Mouse (Mus musculus): ENCODE data around the gene Nr1i2. TPM values are rescaled to one million over a fixed set of nuclear protein-coding genes. Genes with fewer than 3 reads are reported as not detected.
"Not testable (repeated sequence)": the region's sequence is repeated elsewhere in the genome, so short reads cannot be mapped to it uniquely, and the experiment has no call there.

Gene Nr1i2
- polyA plus RNA-seq (2016; fragmentation: Nextera tagmentation; extraction: Ambion mirVana): not detected in 2 replicates

DNA sequence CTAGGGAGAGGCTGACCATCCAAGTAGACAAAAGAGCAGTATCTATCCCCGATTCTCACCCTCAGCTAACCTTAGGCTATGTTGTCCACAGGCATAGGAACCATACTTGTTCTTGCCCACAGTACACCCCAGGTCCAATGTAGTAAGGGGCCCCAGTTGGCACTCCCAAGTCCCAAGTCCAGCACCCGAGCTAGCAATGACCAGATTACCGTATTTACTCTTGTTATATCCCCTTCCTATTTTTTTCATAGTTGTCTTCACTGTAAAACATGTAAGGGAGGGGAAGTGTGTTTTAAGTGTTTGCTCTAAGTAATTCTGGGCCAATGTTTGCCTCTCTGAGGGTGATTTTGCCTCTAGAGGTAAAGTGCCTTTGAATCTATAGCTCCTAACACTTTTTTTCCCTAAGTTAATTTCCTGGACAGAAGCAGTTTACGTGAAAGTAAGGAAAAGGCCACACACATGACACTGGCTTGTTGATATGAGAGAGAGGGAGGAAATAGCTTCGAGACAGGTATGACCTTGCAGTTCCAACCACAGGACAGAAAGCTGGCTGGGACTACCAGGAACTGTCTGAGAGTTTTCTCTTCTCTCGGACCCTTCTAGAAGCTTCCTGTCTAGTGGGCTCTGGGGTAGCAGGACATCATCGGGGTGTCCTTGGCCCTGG lies at the start of gene Nr1i2:
Gene Nr1i2, minus strand, starts transcription at position 140 of the 664 bp plus-strand sequence.
- no peaks in the 10 kb centered on the region for H3K27me3 ChIP-seq (replicated peaks; ENCODE audit: low read depth, poor library complexity, severe bottlenecking)

DNA sequence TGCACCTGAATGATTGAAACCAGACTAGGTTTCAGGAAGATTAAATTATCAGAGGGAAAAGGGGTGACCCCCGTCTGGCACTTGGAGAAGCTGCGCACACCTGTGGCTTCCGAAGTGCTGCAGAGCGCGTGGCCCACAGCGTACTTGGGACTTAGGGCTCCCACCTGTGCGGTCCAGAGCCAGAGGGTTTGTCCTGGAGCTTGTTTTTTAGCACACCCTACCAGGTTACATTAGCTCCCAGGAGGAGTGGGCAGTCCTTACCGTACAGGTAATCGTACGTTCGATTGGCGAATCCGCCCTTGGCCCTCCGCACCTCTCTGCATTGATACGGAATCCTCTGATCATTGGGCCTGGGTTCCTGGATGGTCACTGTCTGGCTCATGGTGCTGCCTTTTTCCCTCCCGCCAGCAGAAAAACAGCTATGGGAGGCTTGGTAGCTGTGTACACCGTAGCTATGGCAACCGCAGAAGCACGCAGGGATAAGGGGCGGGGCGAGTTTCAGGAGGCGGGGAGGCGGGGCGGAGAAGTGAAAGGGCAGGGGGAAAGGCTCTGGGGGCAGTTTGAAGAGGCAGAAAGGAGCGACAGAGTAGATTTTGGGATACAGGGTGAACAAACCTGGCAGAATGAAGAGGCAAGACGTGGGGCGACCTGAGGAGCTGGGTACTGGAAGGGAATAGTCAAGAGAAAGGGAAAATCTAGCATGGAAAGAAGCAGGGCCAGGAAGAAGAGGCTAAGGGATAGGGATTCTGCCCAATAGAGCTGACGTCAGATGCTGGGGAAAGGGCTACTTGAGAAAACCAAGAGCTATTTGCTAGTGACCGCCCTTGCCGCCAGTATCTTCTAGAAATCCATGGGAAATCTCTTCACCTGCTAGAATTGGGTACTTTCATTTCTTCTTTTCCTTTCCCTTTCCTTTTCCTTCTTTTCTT lies 47.0 kb upstream of the Nr1i2 start, which contains the start of gene Maats1:
Gene Maats1, minus strand, starts transcription at position 748 of the 929 bp plus-strand sequence.
- peak; percentile 92 for DNase-seq (ENCODE audit: low spot score)
- Histone ChIP-seq H3K9me3 (no peaks in the 10 kb centered on the region), H3K4me3 (peak within 1 kb of the TSS; percentile 56), H3K27ac (replicated peaks) (peak within 1 kb of the TSS; percentile 70), H3K36me3 (replicated peaks) (no peaks in the 10 kb centered on the region), H3K4me1 (peaks cover 13% of the 10 kb centered on the region), H3K27me3 (replicated peaks; ENCODE audit: low read depth, poor library complexity, severe bottlenecking) (no peaks in the 10 kb centered on the region)
- 8% methylated on average over 30 of the region's 30 CpGs for WGBS

More for the DNA sequence above, at the start of gene Nr1i2:
- Histone ChIP-seq H3K27ac (replicated peaks) (no peak within 1 kb of the TSS), H3K36me3 (replicated peaks) (no peaks in the 10 kb centered on the region), H3K9me3 (no peaks in the 10 kb centered on the region), H3K4me1 (0 out of 2 replicates have a peak, but pooled peaks cover 4% of the 10 kb centered on the region), H3K4me3 (no peak within 1 kb of the TSS)
- no peak for DNase-seq (ENCODE audit: low spot score)
- WGBS: 72% methylated on average over 7 of the region's 7 CpGs

DNA sequence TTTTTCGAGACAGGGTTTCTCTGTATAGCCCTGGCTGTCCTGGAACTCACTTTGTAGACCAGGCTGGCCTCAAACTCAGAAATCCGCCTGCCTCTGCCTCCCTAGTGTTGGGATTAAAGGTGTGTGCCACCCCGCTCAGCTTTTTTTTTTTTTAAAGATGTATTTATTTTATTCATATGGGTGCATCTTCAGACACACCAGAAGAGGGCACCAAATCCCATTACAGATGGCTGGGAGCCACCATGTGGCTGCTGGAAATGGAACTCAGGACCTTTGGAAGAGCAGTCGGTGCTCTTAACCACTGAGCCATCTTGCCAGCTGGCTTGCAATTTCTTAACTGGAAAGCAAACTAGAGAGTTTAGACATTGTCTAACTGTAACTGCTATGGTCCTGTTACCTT lies 43.5 kb upstream of the Nr1i2 start:
- 88% methylated on average over 4 of the region's 4 CpGs for WGBS
- not testable (repeated sequence) for DNase-seq (ENCODE audit: low spot score); H3K9me3 ChIP-seq

DNA sequence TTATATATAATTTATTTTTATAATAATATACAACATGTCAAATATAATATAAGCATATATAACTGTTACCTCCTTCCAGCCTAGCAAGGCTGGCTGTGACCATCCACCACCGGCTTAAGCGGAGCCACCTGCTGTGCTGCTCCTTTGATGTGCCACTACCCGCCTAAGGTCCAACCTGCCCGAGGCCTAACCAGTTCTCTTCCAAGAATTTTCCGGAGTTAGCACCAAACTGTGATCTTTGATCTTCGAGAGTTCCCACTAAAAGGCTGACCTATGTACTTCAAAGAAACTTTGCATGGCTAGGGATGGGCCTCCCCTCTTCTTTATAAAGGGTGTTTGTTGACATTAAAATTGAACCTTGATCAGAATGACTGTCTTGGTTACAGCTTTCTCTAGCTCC lies 39.8 kb upstream of the Nr1i2 start:
- Histone ChIP-seq H3K27me3 (replicated peaks; ENCODE audit: low read depth, poor library complexity, severe bottlenecking) (no peaks in the 10 kb centered on the region), H3K36me3 (replicated peaks) (no peaks in the 10 kb centered on the region), H3K27ac (replicated peaks) (no peak overlapping the region), H3K9me3 (no peaks in the 10 kb centered on the region), H3K4me1 (no peaks in the 10 kb centered on the region), H3K4me3 (no peak overlapping the region)
- no peak for DNase-seq (ENCODE audit: low spot score)
- 35% methylated on average over 6 of the region's 6 CpGs for WGBS

More for the DNA sequence above, 43.5 kb upstream of the Nr1i2 start:
- not testable (repeated sequence) for H3K27ac ChIP-seq (replicated peaks); H3K36me3 ChIP-seq (replicated peaks); H3K4me3 ChIP-seq; H3K27me3 ChIP-seq (replicated peaks; ENCODE audit: low read depth, poor library complexity, severe bottlenecking); H3K4me1 ChIP-seq

DNA sequence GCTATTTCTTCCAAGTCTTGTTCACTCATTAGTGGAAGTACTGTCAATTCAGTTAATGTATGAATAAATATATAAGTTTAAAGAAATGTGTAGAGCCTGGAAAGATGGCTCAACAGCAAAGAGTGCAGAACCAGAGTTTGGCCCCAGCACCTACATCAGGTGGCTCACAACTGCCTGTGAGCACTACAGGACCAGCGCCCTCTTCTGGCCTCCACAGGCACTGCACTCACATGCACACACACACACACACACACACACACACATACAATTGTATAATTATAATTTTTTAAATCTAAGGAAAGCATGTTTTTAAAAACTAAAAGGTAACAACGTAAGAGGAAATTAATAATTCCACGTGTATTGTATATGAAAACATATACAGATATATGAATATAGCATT lies 34.7 kb upstream of the Nr1i2 start:
- Histone ChIP-seq H3K9me3 (no peaks in the 10 kb centered on the region), H3K36me3 (replicated peaks) (no peaks in the 10 kb centered on the region), H3K27ac (replicated peaks) (no peak overlapping the region), H3K4me1 (no peaks in the 10 kb centered on the region), H3K4me3 (no peak overlapping the region), H3K27me3 (replicated peaks; ENCODE audit: low read depth, poor library complexity, severe bottlenecking) (no peaks in the 10 kb centered on the region)
- DNase-seq (ENCODE audit: low spot score): no peak
- WGBS: 86% methylated on average over 3 of the region's 3 CpGs

DNA sequence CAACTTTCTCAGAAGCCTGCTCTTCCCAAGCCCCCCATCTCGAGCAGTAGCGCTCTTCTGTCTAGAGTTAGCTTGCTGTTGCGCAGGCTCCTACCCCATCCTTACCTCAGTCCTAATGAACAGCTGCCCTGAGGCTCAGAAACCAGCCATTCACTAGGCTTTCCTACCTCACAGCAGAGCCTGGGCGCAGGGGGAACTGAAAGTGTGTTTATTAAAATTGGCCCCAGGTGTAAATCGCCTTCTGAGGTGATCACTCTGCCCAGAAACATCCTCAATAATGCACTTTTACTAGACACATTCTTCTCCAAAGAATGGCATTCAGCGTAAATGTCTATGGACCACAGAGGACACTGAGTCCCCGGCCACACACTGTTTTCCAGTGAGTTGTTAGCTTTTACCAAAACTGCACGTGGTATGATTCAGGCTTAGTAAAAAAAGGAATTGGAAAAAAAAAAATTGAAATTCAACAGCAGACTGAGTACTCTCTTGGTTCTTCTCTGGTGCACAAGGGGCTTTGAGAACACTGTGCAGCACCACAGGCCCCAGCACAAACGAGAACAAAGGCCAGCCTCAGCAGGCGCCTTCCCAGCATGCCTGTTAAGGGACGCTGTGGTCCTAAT lies 32.3 kb upstream of the Nr1i2 start:
- no peaks in the 10 kb centered on the region for H3K9me3 ChIP-seq
- no peak overlapping the region for H3K4me3 ChIP-seq
- WGBS: 86% methylated on average over 11 of the region's 11 CpGs
- no peaks in the 10 kb centered on the region for H3K27me3 ChIP-seq (replicated peaks; ENCODE audit: low read depth, poor library complexity, severe bottlenecking)
- no peaks in the 10 kb centered on the region for H3K4me1 ChIP-seq
- DNase-seq (ENCODE audit: low spot score): no peak
- H3K27ac ChIP-seq (replicated peaks): no peak overlapping the region
- no peaks in the 10 kb centered on the region for H3K36me3 ChIP-seq (replicated peaks)

DNA sequence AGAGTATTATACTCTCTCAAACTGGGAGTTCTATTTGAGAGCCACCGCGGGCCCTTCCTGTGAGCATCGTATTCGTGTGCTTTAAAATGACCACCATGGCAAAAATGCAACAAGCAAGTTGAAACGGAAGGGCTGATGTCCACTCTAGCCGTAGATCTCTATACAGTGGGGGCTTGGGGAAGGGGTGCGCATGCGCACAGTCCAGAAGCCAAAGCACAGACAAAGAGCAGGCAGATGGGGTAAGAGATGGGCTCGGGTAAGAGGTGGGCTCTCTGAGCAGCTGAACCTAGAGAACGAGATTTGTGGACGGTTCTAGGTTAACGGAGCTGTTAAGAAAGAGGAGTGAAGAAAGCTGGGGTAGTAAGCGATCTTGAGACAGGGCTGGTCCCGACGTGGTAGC lies 29.7 kb upstream of the Nr1i2 start:
- 93% methylated on average over 15 of the region's 15 CpGs for WGBS
- H3K9me3 ChIP-seq: no peaks in the 10 kb centered on the region
- H3K27me3 ChIP-seq (replicated peaks; ENCODE audit: low read depth, poor library complexity, severe bottlenecking): no peaks in the 10 kb centered on the region
- H3K36me3 ChIP-seq (replicated peaks): no peaks in the 10 kb centered on the region
- no peak overlapping the region for H3K4me3 ChIP-seq
- no peak overlapping the region for H3K27ac ChIP-seq (replicated peaks)
- DNase-seq (ENCODE audit: low spot score): no peak
- H3K4me1 ChIP-seq: no peaks in the 10 kb centered on the region

DNA sequence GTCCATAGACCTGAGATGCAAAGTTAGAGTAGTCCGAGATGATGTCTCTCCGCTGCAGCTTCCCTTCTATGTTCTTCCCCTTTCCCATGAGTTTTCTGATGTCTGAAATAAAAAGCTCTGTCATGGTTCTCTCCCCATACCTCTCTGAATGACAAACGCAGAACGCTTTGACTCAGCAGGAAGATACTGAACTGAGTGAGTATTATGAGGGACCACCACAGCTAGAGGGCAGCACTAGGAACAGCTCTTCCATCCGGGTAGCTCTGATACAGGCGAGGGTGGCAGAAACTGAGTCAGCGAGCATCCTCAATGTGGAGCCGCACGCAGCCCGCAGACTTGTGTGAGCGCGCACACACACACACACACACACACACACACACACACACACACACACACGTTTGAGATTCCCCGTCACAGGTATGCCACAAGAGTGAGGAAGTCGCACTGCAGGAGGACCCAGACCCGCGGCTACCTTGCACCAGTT lies 26.9 kb upstream of the Nr1i2 start:
- no peaks in the 10 kb centered on the region for H3K9me3 ChIP-seq
- H3K4me3 ChIP-seq: peak overlapping the region; percentile 42
- WGBS: 33% methylated on average over 17 of the region's 17 CpGs
- peak; percentile 64 for DNase-seq (ENCODE audit: low spot score)
- no peaks in the 10 kb centered on the region for H3K4me1 ChIP-seq
- H3K36me3 ChIP-seq (replicated peaks): no peaks in the 10 kb centered on the region
- H3K27me3 ChIP-seq (replicated peaks; ENCODE audit: low read depth, poor library complexity, severe bottlenecking): no peaks in the 10 kb centered on the region
- H3K27ac ChIP-seq (replicated peaks): no peak overlapping the region

DNA sequence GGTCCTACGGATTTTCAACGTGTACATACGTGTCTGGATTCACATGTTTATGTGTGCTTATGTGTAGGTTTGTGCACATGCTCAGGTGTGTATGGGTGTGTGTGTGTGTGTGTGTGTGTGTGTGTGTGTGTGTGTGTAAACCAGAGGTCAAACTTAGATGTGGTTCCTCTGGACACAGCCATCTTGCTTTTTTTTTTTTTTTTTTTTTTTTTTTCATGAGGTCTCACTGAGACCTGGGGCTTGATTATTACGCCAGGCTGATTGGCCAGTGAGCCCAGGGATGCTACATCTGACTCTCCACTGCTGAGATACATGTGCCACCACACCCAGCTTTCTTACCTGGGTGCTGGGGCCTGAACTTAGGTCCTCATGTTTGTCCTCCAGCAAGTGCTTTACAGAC lies 24.5 kb upstream of the Nr1i2 start:
- 91% methylated on average over 4 of the region's 4 CpGs for WGBS
- no peak for DNase-seq (ENCODE audit: low spot score)
- Histone ChIP-seq H3K27me3 (replicated peaks; ENCODE audit: low read depth, poor library complexity, severe bottlenecking) (no peaks in the 10 kb centered on the region), H3K36me3 (replicated peaks) (no peaks in the 10 kb centered on the region), H3K4me3 (no peak overlapping the region), H3K9me3 (no peaks in the 10 kb centered on the region), H3K4me1 (no peaks in the 10 kb centered on the region), H3K27ac (replicated peaks) (no peak overlapping the region)

DNA sequence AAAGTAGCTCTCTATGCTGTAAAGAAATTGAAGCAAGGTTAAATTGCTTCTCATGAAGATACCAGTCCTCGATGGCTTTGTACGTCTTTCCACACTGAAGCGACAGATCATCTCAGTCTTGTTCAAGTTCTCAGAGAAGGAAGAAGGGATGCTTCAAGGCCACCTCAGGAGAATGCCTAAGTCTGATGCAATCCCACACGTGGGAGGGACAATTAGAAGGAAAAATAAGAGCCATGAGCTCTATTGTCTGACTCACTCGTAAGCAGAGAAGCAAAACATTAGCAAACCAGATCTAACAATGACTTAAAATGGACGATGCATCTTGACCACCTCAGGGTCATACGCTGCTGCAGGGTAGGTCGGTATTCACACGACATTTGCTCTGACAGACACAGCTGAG lies 23.9 kb upstream of the Nr1i2 start:
- no peak overlapping the region for H3K4me3 ChIP-seq
- H3K27me3 ChIP-seq (replicated peaks; ENCODE audit: low read depth, poor library complexity, severe bottlenecking): no peaks in the 10 kb centered on the region
- H3K9me3 ChIP-seq: no peaks in the 10 kb centered on the region
- H3K36me3 ChIP-seq (replicated peaks): no peaks in the 10 kb centered on the region
- WGBS: 81% methylated on average over 9 of the region's 9 CpGs
- no peaks in the 10 kb centered on the region for H3K4me1 ChIP-seq
- H3K27ac ChIP-seq (replicated peaks): no peak overlapping the region
- no peak for DNase-seq (ENCODE audit: low spot score)

DNA sequence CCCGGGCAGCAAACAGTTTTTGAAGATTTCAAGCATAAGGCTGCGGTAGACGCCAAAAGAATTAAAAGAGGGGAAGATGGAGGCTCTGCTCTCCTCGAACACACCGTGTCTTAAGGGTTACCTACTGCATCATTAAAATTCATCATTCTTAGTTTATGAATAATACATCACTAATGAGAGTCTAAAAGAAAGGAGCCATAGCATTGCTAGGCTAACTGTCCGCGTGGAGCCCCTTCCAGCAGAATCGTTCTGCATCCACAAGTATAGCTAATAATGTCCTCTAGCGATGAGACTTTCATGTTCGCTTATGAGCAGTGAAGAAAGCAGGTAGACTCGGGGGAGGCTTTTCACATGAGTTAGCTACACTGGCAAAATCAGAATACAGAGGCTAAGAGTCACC lies 13.6 kb upstream of the Nr1i2 start:
- H3K27me3 ChIP-seq (replicated peaks; ENCODE audit: low read depth, poor library complexity, severe bottlenecking): 0 out of 2 replicates have a peak, but pooled peaks cover 3% of the 10 kb centered on the region
- no peak overlapping the region for H3K4me3 ChIP-seq
- DNase-seq (ENCODE audit: low spot score): no peak
- H3K27ac ChIP-seq (replicated peaks): no peak overlapping the region
- H3K36me3 ChIP-seq (replicated peaks): no peaks in the 10 kb centered on the region
- no peaks in the 10 kb centered on the region for H3K9me3 ChIP-seq
- 90% methylated on average over 11 of the region's 11 CpGs for WGBS
- H3K4me1 ChIP-seq: peaks cover 22% of the 10 kb centered on the region

DNA sequence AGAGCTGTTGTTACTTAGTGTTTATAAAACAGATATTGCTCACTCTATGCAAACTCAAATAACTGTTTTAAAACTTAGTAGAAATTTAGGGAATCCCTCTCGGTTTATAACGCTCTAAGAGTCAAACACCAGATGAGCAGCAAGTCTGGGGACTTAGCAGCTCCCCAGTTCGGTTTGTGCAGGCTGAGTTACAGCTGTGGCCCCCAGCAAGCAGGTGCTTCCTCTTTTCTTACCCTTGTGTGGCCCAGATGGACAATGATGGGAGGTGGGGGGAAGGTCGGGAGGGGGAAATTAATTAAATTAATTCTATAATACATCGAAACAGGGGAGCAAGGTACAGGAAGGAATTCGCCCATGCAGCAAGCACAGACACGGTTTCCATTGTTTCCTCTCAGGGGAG lies 13.0 kb upstream of the Nr1i2 start:
- no peak overlapping the region for H3K27ac ChIP-seq (replicated peaks)

More for the DNA sequence above, 13.0 kb upstream of the Nr1i2 start:
- H3K4me3 ChIP-seq: no peak overlapping the region
- H3K9me3 ChIP-seq: no peaks in the 10 kb centered on the region
- DNase-seq (ENCODE audit: low spot score): no peak
- no peaks in the 10 kb centered on the region for H3K36me3 ChIP-seq (replicated peaks)
- 55% methylated on average over 7 of the region's 7 CpGs for WGBS
- 0 out of 2 replicates have a peak, but pooled peaks cover 3% of the 10 kb centered on the region for H3K27me3 ChIP-seq (replicated peaks; ENCODE audit: low read depth, poor library complexity, severe bottlenecking)
- peaks cover 22% of the 10 kb centered on the region for H3K4me1 ChIP-seq
